In genomic region chr10:80765746-80766145, GRCm38 (mm10) we compare ENCODE assay signal across 18 mouse cellular contexts. TPM values are rescaled to one million over a fixed set of nuclear protein-coding genes. Genes with fewer than 3 reads are reported as not detected.
DNase-seq lines count a peak whose midpoint lies in the region; ATAC-seq and TF ChIP-seq lines count a peak whose summit lies in the region.
"Had no signal": no experiment of that assay in that cellular context is flagged by ENCODE, and none has a peak within 500 bp of the region (broad histone marks: within the 10 kb centered on the region; RNA-seq: fewer than 3 reads in every experiment).

No protein-coding gene starts in this region.

- no peaks in the 10 kb centered on the region for H3K27me3 ChIP-seq in cerebellum, adult 2 months (ENCODE audit: control insufficient read depth, insufficient read depth, low read length)
- H3K27me3 ChIP-seq in limb, embryonic 15.5 days = no peaks in the 10 kb centered on the region
- no peaks in the 10 kb centered on the region for H3K27me3 ChIP-seq in limb, embryonic 10.5 days (ENCODE audit: low read depth, poor library complexity, severe bottlenecking)
- no peaks in the 10 kb centered on the region for H3K27me3 ChIP-seq in ES-Bruce4 (ENCODE audit: control insufficient read depth, insufficient read depth, low read length, poor library complexity, severe bottlenecking)
- H3K27me3 ChIP-seq: embryonic facial prominence, embryonic 13.5 days; neural tube, embryonic 13.5 days had no signal

- no peaks in the 10 kb centered on the region for H3K9me3 ChIP-seq in limb, embryonic 15.5 days
- H3K9me3 ChIP-seq in limb, embryonic 10.5 days (replicated peaks) = no peaks in the 10 kb centered on the region
- H3K9me3 ChIP-seq in ES-Bruce4 (replicated peaks; ENCODE audit: control insufficient read depth, insufficient read depth, low read length, poor library complexity, severe bottlenecking) = no peaks in the 10 kb centered on the region
- H3K9me3 ChIP-seq: embryonic facial prominence, embryonic 13.5 days; forebrain, embryonic 10.5 days; neural tube, embryonic 13.5 days had no signal

- H3K4me3 ChIP-seq in cerebellum, adult 2 months (replicated peaks; ENCODE audit: insufficient read depth, low read depth, low read length) = no peak overlapping the region
- H3K4me3 ChIP-seq in limb, embryonic 15.5 days = no peak overlapping the region
- no peak overlapping the region for H3K4me3 ChIP-seq in limb, embryonic 10.5 days
- no peak overlapping the region for H3K4me3 ChIP-seq in ES-Bruce4 (ENCODE audit: low read depth, low read length)
- H3K4me3 ChIP-seq in brown adipose tissue, adult 24 weeks (ENCODE audit: insufficient read depth, low read depth, low read length) = no peak overlapping the region
- H3K4me3 ChIP-seq: embryonic facial prominence, embryonic 13.5 days; neural tube, embryonic 13.5 days had no signal

- no peak for TF ChIP-seq CTCF in cerebellum, adult 2 months (IDR thresholded peaks at IDR 0.05; ENCODE audit: borderline replicate concordance, insufficient read depth, low read depth, low read length)
- TF ChIP-seq CTCF in ES-Bruce4 (IDR thresholded peaks at IDR 0.05; ENCODE audit: low read depth, low read length) = no peak

- 66% methylated on average over 2 of the region's 2 CpGs for WGBS in cerebellum, adult 2 months
- WGBS in limb, embryonic 15.5 days = 77% methylated on average over 2 of the region's 2 CpGs
- 94% methylated on average over 2 of the region's 2 CpGs for WGBS in limb, embryonic 10.5 days

- no peak overlapping the region for H3K4me2 ChIP-seq in limb, embryonic 15.5 days
- H3K4me2 ChIP-seq: embryonic facial prominence, embryonic 13.5 days; hindbrain, embryonic 14.5 days; lung, embryonic 14.5 days; neural tube, embryonic 13.5 days had no signal

- H3K27ac ChIP-seq in cerebellum, adult 2 months (ENCODE audit: insufficient read depth, low read length) = peak overlapping the region; percentile 33; the same call in 1 of the 2 replicates
- peak overlapping the region; percentile 43; the same call in 1 of the 2 replicates for H3K27ac ChIP-seq in limb, embryonic 15.5 days
- H3K27ac ChIP-seq in limb, embryonic 10.5 days = no peak overlapping the region
- H3K27ac ChIP-seq in ES-Bruce4 (ENCODE audit: insufficient read depth, low read length) = peak overlapping the region; percentile 87
- peak overlapping the region; percentile 94 for H3K27ac ChIP-seq in brown adipose tissue, adult 24 weeks (replicated peaks; ENCODE audit: low read depth, low read length)
- H3K27ac ChIP-seq: embryonic facial prominence, embryonic 13.5 days; hindbrain, embryonic 14.5 days; neural tube, embryonic 13.5 days had no signal

- H3K36me3 ChIP-seq in limb, embryonic 15.5 days = peaks cover 58% of the 10 kb centered on the region
- peaks cover 77% of the 10 kb centered on the region for H3K36me3 ChIP-seq in limb, embryonic 10.5 days
- peaks cover 16% of the 10 kb centered on the region for H3K36me3 ChIP-seq in ES-Bruce4 (ENCODE audit: control insufficient read depth, insufficient read depth, low read length, poor library complexity, severe bottlenecking)

- TF ChIP-seq POLR2A in cerebellum, adult 2 months (IDR thresholded peaks at IDR 0.05; ENCODE audit: borderline replicate concordance, insufficient read depth, low read length) = no peak
- no peak for TF ChIP-seq POLR2A in ES-Bruce4 (IDR thresholded peaks at IDR 0.05; ENCODE audit: insufficient read depth, low read length)

- TF ChIP-seq EP300 in ES-Bruce4 (IDR thresholded peaks at IDR 0.05; ENCODE audit: insufficient read depth, low read depth, low read length) = no peak

- no peak for DNase-seq in cerebellum, adult 2 months
- no peak for DNase-seq in cerebellum, postnatal 36 days
- DNase-seq in limb, embryonic 10.5 days (ENCODE audit: low spot score) = no peak
- no peak for DNase-seq in frontal cortex, postnatal 36 days (ENCODE audit: low spot score in 2 of 2)
- DNase-seq: gastrocnemius, postnatal 36 days; layer of hippocampus, postnatal 36 days; retina, postnatal 1 day; thymus, postnatal 25 days had no signal

- H3K4me1 ChIP-seq in cerebellum, adult 2 months (ENCODE audit: control insufficient read depth, insufficient read depth, low read length) = peaks cover 41% of the 10 kb centered on the region
- H3K4me1 ChIP-seq in limb, embryonic 15.5 days = peaks cover 13% of the 10 kb centered on the region
- peaks cover 6% of the 10 kb centered on the region; the same call in 1 of the 2 replicates for H3K4me1 ChIP-seq in limb, embryonic 10.5 days
- peaks cover 3% of the 10 kb centered on the region for H3K4me1 ChIP-seq in ES-Bruce4 (ENCODE audit: control insufficient read depth, insufficient read depth, low read length)
- peaks cover 39% of the 10 kb centered on the region for H3K4me1 ChIP-seq in brown adipose tissue, adult 24 weeks (ENCODE audit: control insufficient read depth, insufficient read depth, insufficient read length, low read length)

- ATAC-seq in limb, embryonic 15.5 days (ENCODE audit: insufficient number of reproducible peaks, low FRiP score, low TSS enrichment, low read depth) = no peak
- no peak for ATAC-seq in inflammation-experienced regulatory T-cells, adult 6 months
- ATAC-seq: intestine, postnatal 0 days had no signal

- no peak overlapping the region for H3K9ac ChIP-seq in limb, embryonic 15.5 days
- no peak overlapping the region for H3K9ac ChIP-seq in ES-Bruce4 (ENCODE audit: low read depth, poor library complexity, severe bottlenecking)
- H3K9ac ChIP-seq: embryonic facial prominence, embryonic 13.5 days; hindbrain, embryonic 14.5 days; lung, embryonic 14.5 days; neural tube, embryonic 13.5 days had no signal

RNA-seq across cellular contexts. Expression of gene Dot1l, which starts 10.7 kb away (rescaled TPM):
- 101 and 115 TPM in 2 replicates for polyA plus RNA-seq in cerebellum, adult 2 months (2012; rRNA removed)
- 14.2 and 15.3 TPM in 2 replicates for polyA plus RNA-seq in limb, embryonic 15.5 days (2015; fragmentation: Nextera tagmentation; extraction: Ambion mirVana)
- polyA plus RNA-seq in limb, embryonic 10.5 days (2016; fragmentation: Nextera tagmentation; extraction: Ambion mirVana) = 26.4 and 28.3 TPM in 2 replicates
- 42.6 and 48.3 TPM in 2 replicates for polyA plus RNA-seq in ES-Bruce4 (2011; ENCODE audit: insufficient read depth, insufficient read length, low read depth, missing spikeins)
- polyA plus RNA-seq in brown adipose tissue, adult 24 weeks (2012; ENCODE audit: insufficient read depth, insufficient read length, missing spikeins) = 11.5 and 15.8 TPM in 2 replicates
- 10 to 100 TPM; 10.9 to 23.4 (median 15.3) TPM for polyA plus RNA-seq in inflammation-experienced regulatory T-cells, adult 6 months (2017; shearing (Covaris generic))

RNA-seq across cellular contexts. Expression of gene Ap3d1, which starts 23.7 kb away (rescaled TPM):
- polyA plus RNA-seq in cerebellum, adult 2 months (2012; rRNA removed) = 175 and 189 TPM in 2 replicates
- 72.3 and 75.0 TPM in 2 replicates for polyA plus RNA-seq in limb, embryonic 15.5 days (2015; fragmentation: Nextera tagmentation; extraction: Ambion mirVana)
- 54.6 and 60.6 TPM in 2 replicates for polyA plus RNA-seq in limb, embryonic 10.5 days (2016; fragmentation: Nextera tagmentation; extraction: Ambion mirVana)
- 53.8 and 55.2 TPM in 2 replicates for polyA plus RNA-seq in ES-Bruce4 (2011; ENCODE audit: insufficient read depth, insufficient read length, low read depth, missing spikeins)
- 35.0 and 40.9 TPM in 2 replicates for polyA plus RNA-seq in brown adipose tissue, adult 24 weeks (2012; ENCODE audit: insufficient read depth, insufficient read length, missing spikeins)
- polyA plus RNA-seq in inflammation-experienced regulatory T-cells, adult 6 months (2017; shearing (Covaris generic)) = 10 to 100 TPM; 20.9 to 33.0 (median 29.8) TPM

RNA-seq across cellular contexts. Expression of gene Sf3a2, which starts 32.3 kb away (rescaled TPM):
- polyA plus RNA-seq in cerebellum, adult 2 months (2012; rRNA removed) = 52.0 and 66.4 TPM in 2 replicates
- polyA plus RNA-seq in limb, embryonic 15.5 days (2015; fragmentation: Nextera tagmentation; extraction: Ambion mirVana) = 59.0 and 71.7 TPM in 2 replicates
- 113 and 121 TPM in 2 replicates for polyA plus RNA-seq in limb, embryonic 10.5 days (2016; fragmentation: Nextera tagmentation; extraction: Ambion mirVana)
- 90.1 and 100 TPM in 2 replicates for polyA plus RNA-seq in ES-Bruce4 (2011; ENCODE audit: insufficient read depth, insufficient read length, low read depth, missing spikeins)
- polyA plus RNA-seq in brown adipose tissue, adult 24 weeks (2012; ENCODE audit: insufficient read depth, insufficient read length, missing spikeins) = 12.1 and 15.3 TPM in 2 replicates
- 10 to 100 TPM; 12.1 to 22.6 (median 17.8) TPM for polyA plus RNA-seq in inflammation-experienced regulatory T-cells, adult 6 months (2017; shearing (Covaris generic))

RNA-seq across cellular contexts. Expression of gene Plekhj1, which starts 32.7 kb away (rescaled TPM):
- 106 and 122 TPM in 2 replicates for polyA plus RNA-seq in cerebellum, adult 2 months (2012; rRNA removed)
- 119 and 124 TPM in 2 replicates for polyA plus RNA-seq in limb, embryonic 15.5 days (2015; fragmentation: Nextera tagmentation; extraction: Ambion mirVana)
- 168 and 204 TPM in 2 replicates for polyA plus RNA-seq in limb, embryonic 10.5 days (2016; fragmentation: Nextera tagmentation; extraction: Ambion mirVana)
- polyA plus RNA-seq in ES-Bruce4 (2011; ENCODE audit: insufficient read depth, insufficient read length, low read depth, missing spikeins) = 73.5 and 81.6 TPM in 2 replicates
- polyA plus RNA-seq in brown adipose tissue, adult 24 weeks (2012; ENCODE audit: insufficient read depth, insufficient read length, missing spikeins) = 30.2 and 40.5 TPM in 2 replicates
- 100 to 1,000 TPM; 127 to 149 (median 146) TPM for polyA plus RNA-seq in inflammation-experienced regulatory T-cells, adult 6 months (2017; shearing (Covaris generic))

RNA-seq across cellular contexts. Expression of gene Amh, which starts 39.3 kb away (rescaled TPM):
- polyA plus RNA-seq in cerebellum, adult 2 months (2012; rRNA removed) = 3.0 and 4.3 TPM in 2 replicates
- not detected in 2 replicates for polyA plus RNA-seq in limb, embryonic 15.5 days (2015; fragmentation: Nextera tagmentation; extraction: Ambion mirVana)
- polyA plus RNA-seq in limb, embryonic 10.5 days (2016; fragmentation: Nextera tagmentation; extraction: Ambion mirVana) = 0.09 TPM in 1 of 2 replicates, not detected in the other
- 0.40 TPM in 1 of 2 replicates, not detected in the other for polyA plus RNA-seq in ES-Bruce4 (2011; ENCODE audit: insufficient read depth, insufficient read length, low read depth, missing spikeins)
- polyA plus RNA-seq in brown adipose tissue, adult 24 weeks (2012; ENCODE audit: insufficient read depth, insufficient read length, missing spikeins) = not detected in 2 replicates
- not detected for polyA plus RNA-seq in inflammation-experienced regulatory T-cells, adult 6 months (2017; shearing (Covaris generic))
- polyA plus RNA-seq: embryonic facial prominence, embryonic 13.5 days; hindbrain, embryonic 14.5 days; intestine, postnatal 0 days had no signal
